Mouse (Mus musculus) liver, embryonic 16.5 days (tissue): ENCODE measurements around the gene Ppt2. TPM values are rescaled to one million over a fixed set of nuclear protein-coding genes. Genes with fewer than 3 reads are reported as not detected.

Experiments used
- ATAC-seq: fragments of 200-750 bp; cut with Nextera tagmentation; 2 replicates; pipeline ENCODE4 v1.8.0; 2017; ENCODE audit warnings: low read depth, mild to moderate bottlenecking, moderate number of reproducible peaks, moderate library complexity
- H3K27ac ChIP-seq: fragments of 300-500 bp; sonication (generic); 2 replicates; pipeline ENCODE4 v1.5.1; 2014; ENCODE audit warnings: mild to moderate bottlenecking, low read length
- H3K27me3 ChIP-seq: fragments of 300-500 bp; sonication (generic); 2 replicates; pipeline ENCODE4 v1.6.1; 2014; ENCODE audit warnings: low read depth, low read length, mixed read lengths; ENCODE audit not compliant: control insufficient read depth, insufficient read depth
- H3K36me3 ChIP-seq: fragments of 300-500 bp; sonication (generic); 2 replicates; pipeline ENCODE4 v1.6.1; 2014; ENCODE audit warnings: mild to moderate bottlenecking; ENCODE audit not compliant: control insufficient read depth, insufficient read depth
- H3K4me1 ChIP-seq: fragments of 300-500 bp; sonication (generic); 2 replicates; pipeline ENCODE4 v1.6.1; 2014; ENCODE audit warnings: low read depth, low read length, mixed read lengths; ENCODE audit not compliant: control insufficient read depth
- H3K4me2 ChIP-seq: fragments of 300-500 bp; sonication (generic); 2 replicates; pipeline ENCODE4 v1.6.1; 2014; ENCODE audit warnings: low read depth, low read length, mixed read lengths
- H3K4me3 ChIP-seq: fragments of 300-500 bp; sonication (generic); 2 replicates; pipeline ENCODE4 v1.5.1; 2014; ENCODE audit warnings: low read depth, mild to moderate bottlenecking, low read length
- H3K9ac ChIP-seq: fragments of 300-500 bp; sonication (generic); 2 replicates; pipeline ENCODE4 v1.6.1; 2014; ENCODE audit warnings: low read depth, low read length
- H3K9me3 ChIP-seq: fragments of 300-500 bp; sonication (generic); replicated peaks from 2 replicates; pipeline ENCODE4 v1.6.1; 2016; ENCODE audit warnings: low read length; ENCODE audit not compliant: control insufficient read depth
- WGBS: fragments of 180-500 bp; shearing (Covaris S2); extraction: QIAGEN DNeasy Blood & Tissue Kit; methylation state at CpG from one replicate; pipeline ENCODE4 v1.1.7; 2014; ENCODE audit not compliant: insufficient replicate concordance; 5-methylcytosine and 5-hydroxymethylcytosine counted together
- polyA plus RNA-seq: library from polyadenylated mRNA; unstranded; fragments of >200 nt; fragmentation: Nextera tagmentation; extraction: Ambion mirVana; gene quantifications from 2 replicates; pipeline ENCODE4 v1.2.1, GENCODE M21; 2015

Gene Ppt2
- polyA plus RNA-seq, 1 experiment from 2014 or later: 13.8 TPM

DNA sequence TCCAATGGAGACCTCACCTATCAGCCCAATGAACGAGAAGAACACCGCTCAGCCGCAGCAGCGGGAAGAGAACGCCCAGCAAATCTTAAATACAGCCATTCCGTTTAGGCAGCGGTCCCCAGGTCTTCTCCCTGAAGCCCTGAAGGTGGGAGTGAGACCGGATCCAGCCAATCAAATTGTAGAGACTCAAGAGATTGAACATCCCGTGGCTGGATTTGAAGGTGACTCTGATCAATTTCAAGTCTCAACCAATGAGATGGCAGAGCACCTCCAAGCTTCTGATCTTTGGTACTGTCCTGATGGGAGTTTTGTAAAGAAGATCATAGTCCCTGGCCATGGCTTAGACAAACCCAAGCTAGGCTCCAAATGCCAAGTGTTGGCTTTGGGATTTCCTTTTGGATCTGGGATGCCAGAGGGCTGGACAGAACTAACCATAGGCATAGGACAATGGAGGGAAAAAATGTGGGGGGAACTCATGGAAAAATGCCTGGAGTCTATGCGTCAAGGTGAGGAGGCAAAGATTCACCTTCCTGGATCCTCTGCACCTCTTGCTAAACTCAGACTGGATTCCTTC, 17.0 kb upstream of the Ppt2 start:
- H3K9ac ChIP-seq: peak overlapping the region; percentile 59
- peak overlapping the region; percentile 51; the same call in 1 of the 2 replicates for H3K27ac ChIP-seq
- peaks cover 31% of the 10 kb centered on the region for H3K4me1 ChIP-seq
- 41% methylated on average over 10 of the region's 10 CpGs for WGBS
- peak overlapping the region; percentile 60 for H3K4me3 ChIP-seq
- H3K36me3 ChIP-seq: peaks cover under 1% of the 10 kb centered on the region
- ATAC-seq: no peak
- H3K9me3 ChIP-seq: no peaks in the 10 kb centered on the region
- peak overlapping the region; percentile 57 for H3K4me2 ChIP-seq
- H3K27me3 ChIP-seq: no peaks in the 10 kb centered on the region

DNA sequence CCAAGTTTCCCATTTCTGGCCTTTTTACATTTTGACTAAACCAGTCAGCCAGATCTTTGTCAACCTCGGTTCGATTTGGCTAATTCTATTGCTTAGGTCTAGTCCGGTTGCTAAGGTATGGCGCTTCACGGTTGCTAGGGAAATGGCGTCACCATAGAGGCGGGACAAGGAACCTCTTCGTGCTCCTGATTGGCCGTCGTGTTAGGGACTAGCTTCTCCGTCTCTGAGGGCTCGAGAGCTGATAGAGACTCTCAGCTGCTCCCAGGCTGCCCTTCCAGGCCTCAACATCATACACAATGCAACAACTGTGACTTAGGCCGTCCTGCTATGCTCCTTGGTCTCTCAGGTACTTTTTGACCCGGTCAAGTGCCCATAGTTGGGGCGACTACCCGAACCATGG, 16.3 kb upstream of the Ppt2 start, which contains the start of gene Fkbpl:
Fkbpl (plus strand) TSS at position 157 of the 400 bp plus-strand sequence.
- Histone ChIP-seq H3K9me3 (no peaks in the 10 kb centered on the region), H3K27me3 (no peaks in the 10 kb centered on the region), H3K4me1 (peaks cover 31% of the 10 kb centered on the region), H3K4me2 (peak within 1 kb of the TSS; percentile 57), H3K9ac (peak within 1 kb of the TSS; percentile 59), H3K36me3 (no peaks in the 10 kb centered on the region), H3K4me3 (peak within 1 kb of the TSS; percentile 60), H3K27ac (peak within 1 kb of the TSS; percentile 51)
- ATAC-seq: peak; percentile 53
- whole genome bisulfite sequencing: under 1% methylated on average over 16 of the region's 16 CpGs

DNA sequence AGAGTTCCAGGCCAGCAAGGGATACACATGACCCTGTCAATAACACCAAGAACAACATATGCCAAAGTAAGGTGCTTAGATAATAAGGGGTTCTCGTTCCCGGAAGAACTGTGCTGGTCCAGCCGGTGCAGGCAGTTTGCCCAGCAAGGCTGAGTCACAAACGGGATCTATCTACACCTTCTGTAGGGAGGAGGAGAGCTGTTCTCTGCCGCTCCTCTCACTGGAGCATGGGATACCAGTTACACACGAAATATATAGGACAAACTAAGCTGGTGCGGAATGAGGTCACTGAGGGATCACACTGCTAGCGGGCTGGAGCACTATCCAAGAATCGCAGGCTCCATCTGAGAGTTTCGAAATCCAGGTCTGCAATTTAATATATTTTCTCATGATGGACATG, 15.6 kb upstream of the Ppt2 start:
- no peak overlapping the region for H3K9ac ChIP-seq
- H3K36me3 ChIP-seq: no peaks in the 10 kb centered on the region
- H3K27ac ChIP-seq: no peak overlapping the region
- no peak for ATAC-seq
- H3K4me3 ChIP-seq: no peak overlapping the region
- H3K4me2 ChIP-seq: no peak overlapping the region
- 72% methylated on average over 10 of the region's 10 CpGs for WGBS
- no peaks in the 10 kb centered on the region for H3K27me3 ChIP-seq
- H3K4me1 ChIP-seq: peaks cover 31% of the 10 kb centered on the region
- H3K9me3 ChIP-seq: no peaks in the 10 kb centered on the region

DNA sequence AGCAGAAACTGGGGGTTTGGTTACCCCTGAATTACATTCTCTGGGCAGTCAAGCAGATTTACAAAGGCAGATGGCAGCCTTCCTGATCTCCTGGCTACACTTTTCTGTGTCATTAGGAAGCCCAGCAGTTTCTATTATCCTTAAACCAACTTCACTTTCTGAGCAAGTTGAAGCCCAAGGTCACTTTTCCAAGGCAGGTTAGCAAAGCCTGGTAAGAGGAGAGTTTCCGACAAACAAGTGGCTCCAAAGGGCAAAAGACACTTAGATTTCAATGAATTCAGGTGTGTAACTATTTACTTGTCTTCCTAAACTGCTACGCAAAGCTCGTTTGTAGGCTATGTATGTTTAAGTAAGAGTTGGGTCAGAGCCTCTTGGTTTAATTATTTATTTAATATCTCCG, 15.1 kb upstream of the Ppt2 start:
- Histone ChIP-seq H3K4me2 (no peak overlapping the region), H3K4me1 (peaks cover 31% of the 10 kb centered on the region), H3K4me3 (no peak overlapping the region), H3K27ac (no peak overlapping the region), H3K9ac (no peak overlapping the region), H3K9me3 (no peaks in the 10 kb centered on the region), H3K27me3 (no peaks in the 10 kb centered on the region), H3K36me3 (no peaks in the 10 kb centered on the region)
- 68% methylated on average over 4 of the region's 4 CpGs for WGBS
- no peak for ATAC-seq

DNA sequence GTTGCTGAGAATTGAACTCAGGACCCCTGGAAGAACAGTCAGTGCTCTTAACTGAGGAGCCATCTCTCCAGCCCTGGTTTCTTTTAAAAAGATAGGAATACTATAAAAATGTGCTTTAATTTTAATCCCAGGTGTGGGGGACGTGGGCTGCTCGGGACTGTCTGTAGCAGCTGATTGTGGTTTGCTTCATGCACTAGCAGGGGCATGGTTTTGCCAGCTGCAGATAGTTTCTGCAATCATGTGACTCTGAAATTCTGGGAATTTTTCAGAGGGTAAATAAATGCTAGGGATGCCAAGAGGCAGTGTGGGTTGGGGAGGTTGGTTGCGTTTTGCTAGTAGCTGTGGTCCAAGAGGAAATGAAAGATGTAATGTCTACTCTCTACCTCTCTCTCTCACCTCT, 13.6 kb upstream of the Ppt2 start:
- Histone ChIP-seq H3K27me3 (no peaks in the 10 kb centered on the region; the same call in 1 of the 2 replicates), H3K4me3 (no peak overlapping the region), H3K4me1 (peaks cover 24% of the 10 kb centered on the region), H3K4me2 (no peak overlapping the region), H3K9ac (no peak overlapping the region), H3K27ac (no peak overlapping the region), H3K36me3 (no peaks in the 10 kb centered on the region), H3K9me3 (no peaks in the 10 kb centered on the region)
- ATAC-seq: no peak
- WGBS: 58% methylated on average over 3 of the region's 3 CpGs

DNA sequence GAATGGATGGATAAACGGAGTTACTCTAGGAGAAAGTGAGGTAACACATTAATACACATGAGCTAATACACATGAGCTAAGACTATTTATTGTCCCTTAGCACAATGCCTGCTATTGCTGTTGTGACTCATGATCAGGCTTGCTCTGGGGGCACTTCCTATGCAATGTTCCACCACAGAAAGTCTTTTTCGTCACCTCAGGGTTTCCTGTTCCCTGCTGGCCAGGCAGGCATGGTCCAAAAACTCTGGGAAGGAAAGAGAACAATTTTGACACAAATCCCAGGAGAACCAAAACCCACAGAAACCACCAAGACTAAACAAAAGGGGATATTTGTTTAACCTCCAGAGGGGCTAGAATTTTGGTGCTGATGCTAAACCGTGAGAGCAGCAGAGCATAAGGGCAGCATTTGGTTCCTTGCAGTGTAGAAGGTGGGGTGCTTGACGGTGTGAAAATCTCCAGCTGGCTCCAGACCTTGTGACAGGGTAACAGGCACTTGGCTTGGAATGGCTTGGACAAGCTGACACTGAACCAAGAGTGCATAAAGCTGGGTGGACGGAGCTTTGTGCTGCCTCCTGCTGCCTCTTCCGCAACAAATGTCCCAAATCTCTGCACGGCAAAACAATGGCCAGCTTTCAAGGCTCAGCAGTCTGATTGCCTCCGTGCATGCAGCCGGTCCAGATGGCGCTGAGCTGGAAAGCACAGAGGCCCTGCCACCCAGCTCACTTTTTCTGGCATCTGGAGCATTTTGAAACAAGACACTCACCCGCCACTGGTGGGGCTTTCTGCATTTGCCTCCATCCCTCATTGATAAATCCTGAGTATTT, 12.7 kb upstream of the Ppt2 start:
- H3K4me2 ChIP-seq: no peak overlapping the region
- no peak overlapping the region for H3K4me3 ChIP-seq
- no peak for ATAC-seq
- no peak overlapping the region for H3K27ac ChIP-seq
- H3K36me3 ChIP-seq: no peaks in the 10 kb centered on the region
- no peak overlapping the region for H3K9ac ChIP-seq
- H3K9me3 ChIP-seq: no peaks in the 10 kb centered on the region
- WGBS: 29% methylated on average over 11 of the region's 11 CpGs
- H3K4me1 ChIP-seq: peaks cover 17% of the 10 kb centered on the region
- peaks cover under 1% of the 10 kb centered on the region; the same call in 1 of the 2 replicates for H3K27me3 ChIP-seq

DNA sequence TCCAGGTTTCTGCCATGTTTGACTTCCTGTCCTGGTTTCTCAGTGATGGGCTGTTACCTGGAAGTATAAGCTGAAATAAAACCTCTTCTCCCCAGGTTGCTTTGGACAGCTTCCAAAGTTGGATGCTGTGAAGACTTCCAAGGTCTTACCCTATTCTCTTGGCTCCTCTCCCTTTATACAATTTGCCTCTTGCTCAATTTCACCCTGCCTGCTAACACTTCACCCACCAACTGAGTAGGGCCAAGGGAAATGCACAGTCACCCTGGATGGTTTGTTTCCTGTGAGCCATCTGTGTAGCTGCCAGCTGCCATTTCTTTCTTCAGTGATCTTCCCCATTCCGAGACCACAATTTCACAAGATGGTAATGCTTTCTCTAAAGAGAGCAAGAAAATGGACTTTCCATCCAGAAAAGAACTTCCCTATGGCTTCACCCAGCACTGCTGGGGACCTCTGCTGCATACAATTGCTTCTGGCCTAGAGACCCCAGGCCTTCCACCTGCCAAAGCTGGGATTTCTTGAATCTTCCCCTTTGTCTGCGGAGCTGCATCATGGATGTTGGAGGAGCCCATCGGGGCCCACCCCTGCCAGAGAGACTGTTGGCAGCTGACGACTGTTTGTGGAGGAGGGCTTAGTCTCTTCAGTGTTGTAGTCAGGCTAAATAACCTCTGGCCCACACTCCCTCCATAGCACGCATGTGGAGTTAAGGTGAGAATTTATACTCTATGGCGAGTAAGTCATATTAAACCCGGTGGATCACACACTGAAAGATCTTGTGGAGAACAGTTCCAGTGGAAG, 11.3 kb upstream of the Ppt2 start:
- no peaks in the 10 kb centered on the region for H3K36me3 ChIP-seq
- no peak overlapping the region for H3K4me3 ChIP-seq
- peak overlapping the region; percentile 10; the same call in 1 of the 2 replicates for H3K27ac ChIP-seq
- 58% methylated on average over 7 of the region's 7 CpGs for WGBS
- no peaks in the 10 kb centered on the region for H3K9me3 ChIP-seq
- H3K27me3 ChIP-seq: peaks cover 3% of the 10 kb centered on the region; the same call in 1 of the 2 replicates
- H3K9ac ChIP-seq: no peak overlapping the region
- H3K4me2 ChIP-seq: no peak overlapping the region
- H3K4me1 ChIP-seq: peaks cover 7% of the 10 kb centered on the region
- ATAC-seq: no peak

DNA sequence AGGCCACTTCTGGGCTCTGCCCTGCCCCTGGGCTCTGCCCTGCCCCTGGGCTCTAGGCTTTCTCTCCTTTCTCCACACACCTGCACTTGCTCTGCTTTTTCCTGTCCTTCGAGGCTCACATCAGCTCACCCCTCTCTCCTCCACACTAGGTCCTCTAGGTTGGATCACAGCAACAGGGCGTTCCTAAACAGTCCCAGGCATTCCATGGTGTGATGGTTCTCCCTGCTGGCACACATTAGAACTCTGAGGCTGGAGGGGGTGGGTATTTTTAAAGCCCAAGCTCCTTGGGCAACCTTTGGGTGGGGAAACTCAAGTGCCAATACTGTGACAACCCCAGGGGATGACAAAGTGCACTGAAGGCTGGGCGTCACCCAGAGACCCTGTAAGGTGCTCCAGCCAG, 9.1 kb upstream of the Ppt2 start:
- H3K4me1 ChIP-seq: no peaks in the 10 kb centered on the region
- no peak for ATAC-seq
- H3K27ac ChIP-seq: no peak overlapping the region
- WGBS: 39% methylated on average over 3 of the region's 3 CpGs
- H3K9ac ChIP-seq: no peak overlapping the region
- H3K9me3 ChIP-seq: no peaks in the 10 kb centered on the region
- no peak overlapping the region for H3K4me3 ChIP-seq
- no peak overlapping the region for H3K4me2 ChIP-seq
- H3K27me3 ChIP-seq: peaks cover 4% of the 10 kb centered on the region; the same call in 1 of the 2 replicates
- no peaks in the 10 kb centered on the region for H3K36me3 ChIP-seq
